Mouse (Mus musculus) colon, adult 2 months (tissue): ENCODE results near the gene Rab4a. TPM values are rescaled to one million over a fixed set of nuclear protein-coding genes. Genes with fewer than 3 reads are reported as not detected.

Experiments used
- polyA plus RNA-seq: library from polyadenylated mRNA; depleted of rRNA; stranded (reverse); fragments of >200 nt; gene quantifications from 2 replicates; pipeline ENCODE4 v1.2.3, GENCODE M21; 2012; rRNA removed

Rab4a gene
- polyA plus RNA-seq, result 32.7 and 33.4 TPM in 2 replicates

GRCm38 (mm10) chr8:123805718-123806373 is at the start of gene Rab4a:
Rab4a (plus strand) TSS chr8:123805985.

GRCm38 (mm10) chr8:123859648-123860259 is 54.0 kb downstream of the Rab4a start, which contains the start of gene Ccsap:
Ccsap (minus strand) TSS chr8:123860209.

Other genes starting within 250 kb of the Rab4a start
- gene Rhou, start 152.1 kb upstream of the Rab4a start, polyA plus RNA-seq, result 16.2 and 17.3 TPM in 2 replicates
- gene Ccsap, start 54.2 kb downstream of the Rab4a start, polyA plus RNA-seq, result 0.87 and 1.0 TPM in 2 replicates
- 9.3 and 37.2 TPM in 2 replicates for gene Acta1, start 88.8 kb downstream of the Rab4a start, polyA plus RNA-seq
- 4.9 and 6.9 TPM in 2 replicates for gene Nup133, start 143.3 kb downstream of the Rab4a start, polyA plus RNA-seq
- 14.3 and 14.4 TPM in 2 replicates for gene Abcb10, start 177.1 kb downstream of the Rab4a start, polyA plus RNA-seq
- 33.5 and 34.3 TPM in 2 replicates for gene Taf5l, start 215.4 kb downstream of the Rab4a start, polyA plus RNA-seq
- 3.4 and 3.8 TPM in 2 replicates for gene Urb2, start 215.5 kb downstream of the Rab4a start, polyA plus RNA-seq